Mouse (Mus musculus) cerebellum, adult 11 months (tissue): ENCODE results near the gene Pik3cg.

Experiments used
- DNase-seq: peaks from one replicate; pipeline ENCODE4 v3.0.0; 2022

The Pik3cg gene

GRCm38 (mm10) chr12:32143151-32143550, 65.3 kb downstream of the Pik3cg start:
- no peak for DNase-seq

- no peak for DNase-seq
Observed at GRCm38 (mm10) chr12:32141766-32142165, 66.7 kb downstream of the Pik3cg start.

GRCm38 (mm10) chr12:32138831-32139230, 69.6 kb downstream of the Pik3cg start:
- no peak for DNase-seq

GRCm38 (mm10) chr12:32138362-32138761, 70.1 kb downstream of the Pik3cg start:
- DNase-seq, result no peak

GRCm38 (mm10) chr12:32137542-32137941, 70.9 kb downstream of the Pik3cg start:
- no peak for DNase-seq

- no peak for DNase-seq
Observed at GRCm38 (mm10) chr12:32127599-32128507, 80.6 kb downstream of the Pik3cg start.

- no peak for DNase-seq
Observed at GRCm38 (mm10) chr12:32127158-32127557, 81.3 kb downstream of the Pik3cg start.

- no peak for DNase-seq
Observed at GRCm38 (mm10) chr12:32124456-32124855, 84.0 kb downstream of the Pik3cg start.

GRCm38 (mm10) chr12:32124030-32124429, 84.4 kb downstream of the Pik3cg start:
- DNase-seq, result no peak

GRCm38 (mm10) chr12:32123559-32123958, 84.9 kb downstream of the Pik3cg start:
- DNase-seq, result no peak
